Mouse (Mus musculus) ES-E14 (cell line): ENCODE data around the gene 1700013G24Rik.

Source experiments
- CHD2 ChIP-seq: IDR thresholded peaks from 2 replicates; pipeline ENCODE4 v1.6.1; 2014; ENCODE audit warnings: mild to moderate bottlenecking, low read depth, low read length, inconsistent platforms
- HCFC1 ChIP-seq: IDR thresholded peaks from 2 replicates; pipeline ENCODE4 v1.6.1; 2012; ENCODE audit warnings: low read length, inconsistent platforms, borderline replicate concordance; ENCODE audit not compliant: insufficient read depth
- ZNF384 ChIP-seq: IDR thresholded peaks from 2 replicates; pipeline ENCODE4 v1.6.1; 2012; ENCODE audit warnings: low read depth, low read length, inconsistent platforms

GRCm38 (mm10) chr4:137479757-137480156 lies 26.7 kb downstream of the 1700013G24Rik start:
- TF ChIP-seq HCFC1 (no peak), ZNF384 (no peak), CHD2 (no peak)
